Mouse (Mus musculus): ENCODE measurements around the gene Gimap7. TPM values are rescaled to one million over a fixed set of nuclear protein-coding genes. Genes with fewer than 3 reads are reported as not detected.

Gene Gimap7
- polyA plus RNA-seq, 1 experiment from 2014 or later: 0.23 TPM

Other genes with a start within 250 kb of the Gimap7 start
- 17.5 and 18.6 TPM in 2 replicates for gene Atp6v0e2, start 181.0 kb upstream of the Gimap7 start, polyA plus RNA-seq (2015; fragmentation: Nextera tagmentation; extraction: Ambion mirVana)
- gene Lrrc61, start 163.8 kb upstream of the Gimap7 start, polyA plus RNA-seq (2015; fragmentation: Nextera tagmentation; extraction: Ambion mirVana): 6.0 and 7.0 TPM in 2 replicates
- gene Rarres2, start 145.8 kb upstream of the Gimap7 start, polyA plus RNA-seq (2015; fragmentation: Nextera tagmentation; extraction: Ambion mirVana): 50.4 and 53.8 TPM in 2 replicates
- 0.70 TPM in 1 of 2 replicates, not detected in the other for gene Gm45021, start 129.0 kb upstream of the Gimap7 start, polyA plus RNA-seq (2015; fragmentation: Nextera tagmentation; extraction: Ambion mirVana)
- 23.4 and 28.1 TPM in 2 replicates for gene Repin1, start 124.7 kb upstream of the Gimap7 start, polyA plus RNA-seq (2015; fragmentation: Nextera tagmentation; extraction: Ambion mirVana)
- not detected in 2 replicates for gene Gm44965, start 124.7 kb upstream of the Gimap7 start, polyA plus RNA-seq (2015; fragmentation: Nextera tagmentation; extraction: Ambion mirVana)
- 5.7 and 7.3 TPM in 2 replicates for gene Zfp775, start 116.6 kb upstream of the Gimap7 start, polyA plus RNA-seq (2015; fragmentation: Nextera tagmentation; extraction: Ambion mirVana)
- 0.94 and 1.0 TPM in 2 replicates for gene AI854703, start 91.9 kb upstream of the Gimap7 start, polyA plus RNA-seq (2015; fragmentation: Nextera tagmentation; extraction: Ambion mirVana)
- 1.6 and 1.7 TPM in 2 replicates for gene Gimap8, start 71.4 kb upstream of the Gimap7 start, polyA plus RNA-seq (2015; fragmentation: Nextera tagmentation; extraction: Ambion mirVana)
- 7.9 and 10.3 TPM in 2 replicates for gene Gimap9, start 42.5 kb upstream of the Gimap7 start, polyA plus RNA-seq (2015; fragmentation: Nextera tagmentation; extraction: Ambion mirVana)
- 23.5 and 27.1 TPM in 2 replicates for gene Gimap4, start 34.1 kb upstream of the Gimap7 start, polyA plus RNA-seq (2015; fragmentation: Nextera tagmentation; extraction: Ambion mirVana)
- gene Gimap6, start 10.4 kb upstream of the Gimap7 start, polyA plus RNA-seq (2015; fragmentation: Nextera tagmentation; extraction: Ambion mirVana): 32.3 and 35.6 TPM in 2 replicates
- 3.3 and 4.6 TPM in 2 replicates for gene Gm28053, start within 50 bp of the Gimap7 start, polyA plus RNA-seq (2015; fragmentation: Nextera tagmentation; extraction: Ambion mirVana)
- gene Gimap1, start 20.4 kb downstream of the Gimap7 start, polyA plus RNA-seq (2015; fragmentation: Nextera tagmentation; extraction: Ambion mirVana): 26.4 and 31.6 TPM in 2 replicates
- gene Gimap5, start 27.6 kb downstream of the Gimap7 start, polyA plus RNA-seq (2015; fragmentation: Nextera tagmentation; extraction: Ambion mirVana): 6.2 and 9.4 TPM in 2 replicates
- 0.08 TPM in 1 of 2 replicates, not detected in the other for gene Gimap3, start 52.2 kb downstream of the Gimap7 start, polyA plus RNA-seq (2015; fragmentation: Nextera tagmentation; extraction: Ambion mirVana)
- gene Tmem176a, start 122.3 kb downstream of the Gimap7 start, polyA plus RNA-seq (2015; fragmentation: Nextera tagmentation; extraction: Ambion mirVana): 59.6 and 88.1 TPM in 2 replicates
- gene Tmem176b, start 122.9 kb downstream of the Gimap7 start, polyA plus RNA-seq (2015; fragmentation: Nextera tagmentation; extraction: Ambion mirVana): 191 and 255 TPM in 2 replicates
- not detected in 2 replicates for gene Aoc1, start 154.3 kb downstream of the Gimap7 start, polyA plus RNA-seq (2015; fragmentation: Nextera tagmentation; extraction: Ambion mirVana)
- gene 1600015I10Rik, start 211.3 kb downstream of the Gimap7 start, polyA plus RNA-seq (2015; fragmentation: Nextera tagmentation; extraction: Ambion mirVana): not detected in 2 replicates